Mouse (Mus musculus) embryonic facial prominence, embryonic 10.5 days (tissue): ENCODE measurements at regions not wholly inside any gene's neighbourhood (a gene's known extent, or its start where the extent isn't known, plus 50 kb on each side); places are given as distances from the start of the nearest gene placed in this dataset.

ENCODE experiments used
- DNase-seq: peaks from one replicate; pipeline ENCODE4 v3.0.0-alpha.2; 2017; ENCODE audit warnings: low spot score
- H3K27ac ChIP-seq: fragments of 300-500 bp; sonication (generic); replicated peaks from 2 replicates; pipeline ENCODE4 v1.5.1; 2016; ENCODE audit warnings: mild to moderate bottlenecking
- H3K27me3 ChIP-seq: fragments of 300-500 bp; sonication (generic); replicated peaks from 2 replicates; pipeline ENCODE4 v1.6.1; 2016; ENCODE audit warnings: low read depth, mild to moderate bottlenecking; ENCODE audit not compliant: poor library complexity, severe bottlenecking
- H3K36me3 ChIP-seq: fragments of 300-500 bp; sonication (generic); replicated peaks from 2 replicates; pipeline ENCODE4 v1.6.1; 2016; ENCODE audit warnings: mild to moderate bottlenecking, moderate library complexity
- H3K4me1 ChIP-seq: fragments of 300-500 bp; sonication (generic); 2 replicates; pipeline ENCODE4 v1.6.1; 2016
- H3K4me3 ChIP-seq: fragments of 300-500 bp; sonication (generic); 2 replicates; pipeline ENCODE4 v1.5.1; 2016; ENCODE audit warnings: mild to moderate bottlenecking, moderate library complexity
- H3K9me3 ChIP-seq: fragments of 300-500 bp; sonication (generic); 2 replicates; pipeline ENCODE4 v1.6.1; 2016; ENCODE audit warnings: mild to moderate bottlenecking
- WGBS: fragments of 180-500 bp; shearing (Covaris S2); methylation state at CpG from one replicate; pipeline ENCODE4 v1.1.7; 2016; 5-methylcytosine and 5-hydroxymethylcytosine counted together

GRCm38 (mm10) chr11:45138351-45138975 lies 521.3 kb downstream of the Ebf1 start:
- H3K27me3 ChIP-seq = no peaks in the 10 kb centered on the region
- no peak for DNase-seq
- no peak overlapping the region for H3K4me3 ChIP-seq
- H3K36me3 ChIP-seq = no peaks in the 10 kb centered on the region
- H3K9me3 ChIP-seq = no peaks in the 10 kb centered on the region
- 66% methylated on average over 4 of the region's 4 CpGs for WGBS
- no peak overlapping the region for H3K27ac ChIP-seq
- peaks cover 33% of the 10 kb centered on the region for H3K4me1 ChIP-seq

- DNase-seq = no peak
- Histone ChIP-seq H3K27me3 (no peaks in the 10 kb centered on the region), H3K4me1 (peaks cover 31% of the 10 kb centered on the region), H3K36me3 (no peaks in the 10 kb centered on the region), H3K9me3 (no peaks in the 10 kb centered on the region), H3K27ac (no peak overlapping the region), H3K4me3 (no peak overlapping the region)
- WGBS = 85% methylated on average over 1 of the region's 1 CpGs
Observed at GRCm38 (mm10) chr11:45140490-45140889, 523.4 kb downstream of the Ebf1 start.

GRCm38 (mm10) chr11:45154070-45154469 lies 537.0 kb downstream of the Ebf1 start:
- Histone ChIP-seq H3K4me1 (no peaks in the 10 kb centered on the region), H3K36me3 (no peaks in the 10 kb centered on the region), H3K4me3 (no peak overlapping the region), H3K9me3 (no peaks in the 10 kb centered on the region), H3K27ac (no peak overlapping the region), H3K27me3 (no peaks in the 10 kb centered on the region)
- 90% methylated on average over 6 of the region's 6 CpGs for WGBS
- DNase-seq = no peak

GRCm38 (mm10) chr11:45154497-45154896 lies 537.4 kb downstream of the Ebf1 start:
- H3K27me3 ChIP-seq = no peaks in the 10 kb centered on the region
- H3K36me3 ChIP-seq = no peaks in the 10 kb centered on the region
- whole genome bisulfite sequencing = 81% methylated on average over 8 of the region's 8 CpGs
- no peaks in the 10 kb centered on the region for H3K9me3 ChIP-seq
- H3K4me3 ChIP-seq = no peak overlapping the region
- no peaks in the 10 kb centered on the region for H3K4me1 ChIP-seq
- no peak for DNase-seq
- H3K27ac ChIP-seq = no peak overlapping the region

GRCm38 (mm10) chr11:45155782-45156181 lies 538.7 kb downstream of the Ebf1 start:
- no peak overlapping the region for H3K27ac ChIP-seq
- WGBS = 81% methylated on average over 1 of the region's 1 CpGs
- no peak for DNase-seq

GRCm38 (mm10) chr11:45158282-45158681 lies 541.2 kb downstream of the Ebf1 start:
- no peaks in the 10 kb centered on the region for H3K27me3 ChIP-seq
- H3K4me3 ChIP-seq = no peak overlapping the region
- no peaks in the 10 kb centered on the region for H3K9me3 ChIP-seq
- WGBS = 81% methylated on average over 2 of the region's 2 CpGs
- no peak overlapping the region for H3K27ac ChIP-seq
- no peaks in the 10 kb centered on the region for H3K4me1 ChIP-seq
- H3K36me3 ChIP-seq = no peaks in the 10 kb centered on the region
- DNase-seq = no peak

More at GRCm38 (mm10) chr11:45155782-45156181, 538.7 kb downstream of the Ebf1 start:
- Histone ChIP-seq H3K4me3 (no peak overlapping the region), H3K36me3 (no peaks in the 10 kb centered on the region), H3K4me1 (no peaks in the 10 kb centered on the region), H3K9me3 (no peaks in the 10 kb centered on the region), H3K27me3 (no peaks in the 10 kb centered on the region)

- H3K27me3 ChIP-seq = no peaks in the 10 kb centered on the region
- WGBS = 84% methylated on average over 8 of the region's 8 CpGs
- H3K27ac ChIP-seq = no peak overlapping the region
- H3K36me3 ChIP-seq = no peaks in the 10 kb centered on the region
- H3K4me1 ChIP-seq = no peaks in the 10 kb centered on the region
- H3K4me3 ChIP-seq = no peak overlapping the region
- DNase-seq = no peak
- no peaks in the 10 kb centered on the region for H3K9me3 ChIP-seq
Observed at GRCm38 (mm10) chr11:45160871-45161270, 543.8 kb downstream of the Ebf1 start.

- 83% methylated on average over 2 of the region's 2 CpGs for WGBS
- Histone ChIP-seq H3K4me1 (no peaks in the 10 kb centered on the region), H3K4me3 (no peak overlapping the region), H3K36me3 (no peaks in the 10 kb centered on the region), H3K9me3 (no peaks in the 10 kb centered on the region), H3K27ac (no peak overlapping the region), H3K27me3 (no peaks in the 10 kb centered on the region)
- DNase-seq = no peak
Observed at GRCm38 (mm10) chr11:45173546-45173945, 556.4 kb downstream of the Ebf1 start.

- DNase-seq = no peak
- WGBS = 88% methylated on average over 2 of the region's 2 CpGs
- H3K4me1 ChIP-seq = no peaks in the 10 kb centered on the region
- H3K4me3 ChIP-seq = no peak overlapping the region
- no peaks in the 10 kb centered on the region for H3K36me3 ChIP-seq
- no peak overlapping the region for H3K27ac ChIP-seq
- H3K9me3 ChIP-seq = no peaks in the 10 kb centered on the region
- H3K27me3 ChIP-seq = no peaks in the 10 kb centered on the region
Observed at GRCm38 (mm10) chr11:45174071-45174470, 557.0 kb downstream of the Ebf1 start.

GRCm38 (mm10) chr11:45174811-45175798 lies 558.0 kb downstream of the Ebf1 start:
- Histone ChIP-seq H3K4me3 (no peak overlapping the region), H3K9me3 (no peaks in the 10 kb centered on the region), H3K36me3 (no peaks in the 10 kb centered on the region), H3K4me1 (no peaks in the 10 kb centered on the region), H3K27ac (no peak overlapping the region), H3K27me3 (no peaks in the 10 kb centered on the region)
- DNase-seq = no peak
- WGBS = 84% methylated on average over 10 of the region's 10 CpGs

GRCm38 (mm10) chr11:45176971-45177370 lies 559.9 kb downstream of the Ebf1 start:
- DNase-seq = no peak
- Histone ChIP-seq H3K27ac (no peak overlapping the region), H3K4me3 (no peak overlapping the region), H3K27me3 (no peaks in the 10 kb centered on the region), H3K36me3 (no peaks in the 10 kb centered on the region), H3K9me3 (no peaks in the 10 kb centered on the region), H3K4me1 (no peaks in the 10 kb centered on the region)
- 91% methylated on average over 3 of the region's 3 CpGs for WGBS

- H3K4me1 ChIP-seq = no peaks in the 10 kb centered on the region
- 89% methylated on average over 7 of the region's 7 CpGs for WGBS
- no peaks in the 10 kb centered on the region for H3K9me3 ChIP-seq
- H3K36me3 ChIP-seq = no peaks in the 10 kb centered on the region
- no peak overlapping the region for H3K27ac ChIP-seq
- H3K4me3 ChIP-seq = no peak overlapping the region
- no peaks in the 10 kb centered on the region for H3K27me3 ChIP-seq
- DNase-seq = no peak
Observed at GRCm38 (mm10) chr11:45178036-45178435, 560.9 kb downstream of the Ebf1 start.

GRCm38 (mm10) chr11:45179019-45179418 lies 561.9 kb downstream of the Ebf1 start:
- no peak overlapping the region for H3K4me3 ChIP-seq
- H3K9me3 ChIP-seq = no peaks in the 10 kb centered on the region
- no peaks in the 10 kb centered on the region for H3K36me3 ChIP-seq
- no peak overlapping the region for H3K27ac ChIP-seq
- no peaks in the 10 kb centered on the region for H3K4me1 ChIP-seq
- WGBS = 75% methylated on average over 1 of the region's 1 CpGs
- no peak for DNase-seq
- no peaks in the 10 kb centered on the region for H3K27me3 ChIP-seq
